Mouse (Mus musculus) kidney, postnatal 0 days (tissue): ENCODE data around the gene Zdhhc14. TPM values are rescaled to one million over a fixed set of nuclear protein-coding genes. Genes with fewer than 3 reads are reported as not detected.
"Not testable (repeated sequence)": the region's sequence is repeated elsewhere in the genome, so short reads cannot be mapped to it uniquely, and the experiment has no call there.

ENCODE experiments used
- ATAC-seq: fragments of 200-750 bp; cut with Nextera tagmentation; replicated peaks from 2 replicates; pipeline ENCODE4 v1.8.0; 2017; ENCODE audit warnings: low read depth, moderate number of reproducible peaks, moderate TSS enrichment, moderate library complexity; ENCODE audit not compliant: low FRiP score
- DNase-seq: peaks from one replicate; pipeline ENCODE4 v3.0.0-alpha.2; 2016; ENCODE audit warnings: low spot score
- H3K27ac ChIP-seq: fragments of 300-500 bp; sonication (generic); 2 replicates; pipeline ENCODE4 v1.5.1; 2014; ENCODE audit warnings: mild to moderate bottlenecking
- H3K27me3 ChIP-seq: fragments of 300-500 bp; sonication (generic); 2 replicates; pipeline ENCODE4 v1.6.1; 2014; ENCODE audit warnings: low read length, mixed read lengths; ENCODE audit not compliant: insufficient read depth
- H3K36me3 ChIP-seq: fragments of 300-500 bp; sonication (generic); 2 replicates; pipeline ENCODE4 v1.6.1; 2014; ENCODE audit warnings: low read length, mixed read lengths; ENCODE audit not compliant: insufficient read depth
- H3K4me1 ChIP-seq: fragments of 300-500 bp; sonication (generic); replicated peaks from 2 replicates; pipeline ENCODE4 v1.6.1; 2014; ENCODE audit warnings: antibody characterized with exemption, low read length, mixed read lengths; ENCODE audit not compliant: insufficient read depth
- H3K4me2 ChIP-seq: fragments of 300-500 bp; sonication (generic); 2 replicates; pipeline ENCODE4 v1.6.1; 2014; ENCODE audit warnings: mild to moderate bottlenecking, low read length, moderate library complexity, mixed read lengths
- H3K4me3 ChIP-seq: fragments of 300-500 bp; sonication (generic); replicated peaks from 2 replicates; pipeline ENCODE4 v1.5.1; 2014; ENCODE audit warnings: low read depth, low read length
- H3K9ac ChIP-seq: fragments of 300-500 bp; sonication (generic); 2 replicates; pipeline ENCODE4 v1.6.1; 2014; ENCODE audit warnings: low read depth, low read length
- H3K9me3 ChIP-seq: fragments of 300-500 bp; sonication (generic); replicated peaks from 2 replicates; pipeline ENCODE4 v1.6.1; 2016; ENCODE audit warnings: low read length, inconsistent platforms, mixed read lengths
- CTCF ChIP-seq: IDR thresholded peaks from 2 replicates; pipeline ENCODE4 v1.5.1; 2016; ENCODE audit warnings: antibody characterized with exemption, low read depth, mild to moderate bottlenecking, moderate library complexity
- WGBS: fragments of 180-500 bp; shearing (Covaris S2); extraction: QIAGEN DNeasy Blood & Tissue Kit; methylation state at CpG from one replicate; pipeline ENCODE4 v1.1.7; 2014; 5-methylcytosine and 5-hydroxymethylcytosine counted together
- polyA plus RNA-seq: library from polyadenylated mRNA; unstranded; fragments of >200 nt; fragmentation: Nextera tagmentation; extraction: Ambion mirVana; gene quantifications from 2 replicates; pipeline ENCODE4 v1.2.1, GENCODE M21; 2015

Gene Zdhhc14
- polyA plus RNA-seq, 1 experiment from 2014 or later = 5.3 TPM

DNA sequence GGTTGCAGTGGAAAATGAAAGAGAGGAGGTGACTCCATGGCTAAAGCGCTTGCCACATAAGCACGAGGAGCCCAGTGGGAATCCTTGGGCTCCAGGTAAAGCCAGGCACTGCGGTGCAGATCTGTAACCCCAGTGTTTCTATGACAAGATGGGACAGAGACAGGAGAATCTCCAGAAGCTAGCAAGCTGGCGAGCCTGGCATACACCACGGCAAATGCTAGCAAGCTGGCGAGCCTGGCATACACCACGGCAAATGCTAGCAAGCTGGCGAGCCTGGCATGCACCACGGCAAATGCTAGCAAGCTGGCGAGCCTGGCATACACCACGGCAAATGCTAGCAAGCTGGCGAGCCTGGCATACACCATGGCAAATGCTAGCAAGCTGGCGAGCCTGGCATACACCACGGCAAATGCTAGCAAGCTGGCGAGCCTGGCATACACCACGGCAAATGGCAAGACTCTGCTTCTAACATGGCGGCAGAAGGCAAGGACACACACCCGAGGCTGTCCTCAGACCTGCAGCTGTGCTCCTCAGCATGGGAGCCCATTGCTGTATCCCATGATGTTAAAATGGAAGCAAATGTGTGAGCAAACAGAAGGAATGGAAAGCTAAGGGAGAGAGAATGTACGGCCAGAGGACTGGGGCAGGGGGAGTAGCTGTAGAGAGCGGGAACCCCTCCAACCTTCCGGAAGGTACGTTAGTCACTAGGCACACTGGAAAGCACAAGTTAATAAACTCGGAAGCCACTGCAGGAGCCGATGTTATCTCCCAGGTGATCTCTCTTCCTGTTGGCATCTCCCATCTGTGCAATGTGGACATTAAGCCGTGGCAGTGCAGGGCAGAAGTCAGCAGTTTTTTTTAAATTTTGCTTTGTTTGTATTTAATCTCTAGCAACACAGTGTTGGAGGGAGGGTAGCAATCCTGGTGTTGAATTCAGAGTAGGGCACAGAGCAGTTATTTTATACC lies 129.6 kb downstream of the Zdhhc14 start:
- H3K4me2 ChIP-seq = no peak overlapping the region
- 86% methylated on average over 25 of the region's 25 CpGs for WGBS
- no peak overlapping the region for H3K9ac ChIP-seq
- H3K4me1 ChIP-seq = no peaks in the 10 kb centered on the region
- TF ChIP-seq CTCF = no peak
- no peak overlapping the region for H3K4me3 ChIP-seq
- no peaks in the 10 kb centered on the region for H3K36me3 ChIP-seq
- H3K9me3 ChIP-seq = no peaks in the 10 kb centered on the region
- ATAC-seq = no peak
- H3K27me3 ChIP-seq = no peaks in the 10 kb centered on the region
- no peak for DNase-seq
- H3K27ac ChIP-seq = no peak overlapping the region

DNA sequence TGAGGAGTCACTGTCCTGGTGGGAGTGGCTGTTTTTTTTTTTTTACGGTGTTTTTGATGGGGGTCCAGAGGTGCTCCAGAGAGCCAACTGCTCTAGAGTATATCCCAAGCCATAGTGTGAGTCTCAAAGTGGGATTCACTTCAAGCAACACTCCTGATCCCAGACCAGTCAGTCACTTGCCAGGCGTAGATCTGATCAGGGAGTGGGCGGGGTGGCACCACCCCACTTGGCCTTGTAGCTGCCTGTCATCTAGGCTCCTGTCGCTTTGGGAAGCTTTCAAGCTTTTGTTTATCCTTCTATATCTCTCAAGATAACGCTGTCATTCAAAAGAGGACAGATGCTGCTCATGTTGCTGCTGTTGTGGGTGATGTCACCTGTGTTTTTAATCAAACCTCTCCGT lies 130.4 kb downstream of the Zdhhc14 start:
- H3K4me3 ChIP-seq = no peak overlapping the region
- ATAC-seq = no peak
- no peak for TF ChIP-seq CTCF
- no peaks in the 10 kb centered on the region for H3K4me1 ChIP-seq
- no peaks in the 10 kb centered on the region for H3K27me3 ChIP-seq
- H3K36me3 ChIP-seq = no peaks in the 10 kb centered on the region
- no peak overlapping the region for H3K27ac ChIP-seq
- 62% methylated on average over 6 of the region's 6 CpGs for WGBS
- DNase-seq = no peak
- H3K9ac ChIP-seq = no peak overlapping the region
- H3K9me3 ChIP-seq = no peaks in the 10 kb centered on the region
- H3K4me2 ChIP-seq = no peak overlapping the region

DNA sequence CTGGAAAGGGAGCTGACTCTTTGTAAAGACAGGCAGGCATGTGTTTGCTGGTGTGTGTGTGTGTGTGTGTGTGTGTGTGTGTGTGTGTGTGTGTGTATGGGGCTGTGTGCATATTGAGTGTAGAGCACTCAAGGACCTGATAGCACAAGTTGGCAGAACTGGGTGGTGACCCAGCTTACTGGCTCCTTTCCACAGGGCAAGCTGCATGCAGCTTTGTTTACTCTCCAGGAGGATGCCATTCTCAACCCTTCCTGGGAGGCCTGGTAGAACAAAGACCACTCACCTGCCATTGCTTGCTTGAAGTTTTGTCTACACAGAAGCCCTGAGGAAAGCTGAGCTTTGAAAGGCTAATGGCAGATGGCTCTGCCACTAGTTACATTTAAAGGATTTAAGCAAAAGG lies 130.8 kb downstream of the Zdhhc14 start:
- Histone ChIP-seq H3K9ac (no peak overlapping the region), H3K4me1 (no peaks in the 10 kb centered on the region), H3K36me3 (no peaks in the 10 kb centered on the region), H3K9me3 (no peaks in the 10 kb centered on the region), H3K4me2 (no peak overlapping the region), H3K4me3 (no peak overlapping the region), H3K27me3 (no peaks in the 10 kb centered on the region), H3K27ac (no peak overlapping the region)
- no peak for TF ChIP-seq CTCF
- no peak for ATAC-seq
- DNase-seq = no peak

DNA sequence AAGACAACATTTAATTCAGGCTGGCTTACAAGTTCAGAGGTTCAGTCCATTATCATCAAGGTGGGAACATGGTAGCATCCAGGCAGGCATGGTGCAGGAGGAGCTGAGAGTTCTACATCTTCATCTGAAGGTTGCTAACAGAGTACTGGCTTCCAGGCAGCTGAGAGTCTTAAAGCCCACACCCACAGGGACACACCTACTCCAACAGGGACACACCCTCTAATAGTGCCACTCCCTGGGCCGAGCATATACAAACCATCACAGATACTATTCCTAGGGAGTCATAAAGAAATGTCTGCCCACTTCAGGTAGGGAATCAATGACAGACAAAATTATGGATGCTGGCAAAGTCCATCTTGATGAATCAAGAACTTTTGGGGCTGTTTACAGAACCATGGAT lies 132.5 kb downstream of the Zdhhc14 start:
- not testable (repeated sequence) for H3K4me3 ChIP-seq, H3K27ac ChIP-seq, H3K4me2 ChIP-seq, H3K9ac ChIP-seq, H3K36me3 ChIP-seq, H3K27me3 ChIP-seq, H3K4me1 ChIP-seq, ATAC-seq, DNase-seq, H3K9me3 ChIP-seq
- WGBS = 82% methylated on average over 1 of the region's 1 CpGs

DNA sequence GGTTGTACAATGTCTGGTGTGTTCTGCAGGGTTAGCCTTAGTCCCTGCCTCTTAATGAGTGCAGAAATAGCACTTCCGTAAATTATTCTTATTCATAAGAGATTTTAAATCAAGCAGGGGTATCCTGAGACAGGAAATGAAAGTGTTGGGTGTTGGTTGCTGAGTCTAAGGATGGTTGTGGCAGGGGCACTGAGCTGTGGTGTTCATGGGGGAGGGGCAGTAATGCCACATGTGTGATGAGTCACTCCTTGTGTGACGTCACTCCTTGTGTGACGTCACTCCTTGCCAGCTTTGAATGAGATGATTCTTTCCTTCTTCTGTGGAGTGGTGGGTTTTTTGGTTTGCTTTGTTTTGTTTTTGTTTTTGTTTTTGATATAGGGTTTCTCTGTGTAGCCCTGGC lies 134.0 kb downstream of the Zdhhc14 start:
- H3K36me3 ChIP-seq = no peaks in the 10 kb centered on the region
- DNase-seq = no peak
- no peaks in the 10 kb centered on the region for H3K9me3 ChIP-seq
- no peak overlapping the region for H3K27ac ChIP-seq
- ATAC-seq = no peak
- no peaks in the 10 kb centered on the region for H3K27me3 ChIP-seq
- H3K4me1 ChIP-seq = no peaks in the 10 kb centered on the region
- H3K4me3 ChIP-seq = no peak overlapping the region
- no peak overlapping the region for H3K9ac ChIP-seq
- WGBS = 71% methylated on average over 3 of the region's 3 CpGs
- no peak overlapping the region for H3K4me2 ChIP-seq
- no peak for TF ChIP-seq CTCF

DNA sequence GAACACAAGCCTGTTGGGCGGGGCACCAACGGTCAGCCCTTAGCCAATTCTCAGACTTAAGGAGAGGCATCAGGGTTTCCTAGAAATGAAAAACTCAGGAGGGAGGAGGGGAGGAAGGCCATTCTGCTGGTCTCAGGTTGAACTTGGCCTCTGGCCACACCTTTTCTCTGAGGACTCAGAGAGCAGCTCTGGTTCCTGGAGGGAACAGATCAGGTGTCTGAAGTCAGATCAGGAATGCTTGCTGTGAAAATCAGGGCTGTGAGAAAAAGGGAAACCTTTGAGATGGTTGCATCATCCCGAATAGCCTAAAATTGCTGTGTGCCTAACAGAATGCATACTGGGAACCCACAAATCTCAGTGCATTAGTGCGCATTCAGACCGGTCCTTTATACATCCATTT lies 135.3 kb downstream of the Zdhhc14 start:
- no peak overlapping the region for H3K4me3 ChIP-seq
- no peak overlapping the region for H3K9ac ChIP-seq
- TF ChIP-seq CTCF = no peak
- DNase-seq = no peak
- H3K4me1 ChIP-seq = no peaks in the 10 kb centered on the region
- H3K27ac ChIP-seq = no peak overlapping the region
- H3K27me3 ChIP-seq = no peaks in the 10 kb centered on the region
- 90% methylated on average over 5 of the region's 5 CpGs for WGBS
- no peaks in the 10 kb centered on the region for H3K9me3 ChIP-seq
- no peaks in the 10 kb centered on the region for H3K36me3 ChIP-seq
- H3K4me2 ChIP-seq = no peak overlapping the region
- no peak for ATAC-seq
